Mouse (Mus musculus) gastrocnemius, adult 8-10 months (tissue): ENCODE data around the gene Agfg2. TPM values are rescaled to one million over a fixed set of nuclear protein-coding genes. Genes with fewer than 3 reads are reported as not detected.
"Not testable (repeated sequence)": the region's sequence is repeated elsewhere in the genome, so short reads cannot be mapped to it uniquely, and the experiment has no call there.

ENCODE experiments used
- DNase-seq, 2 experiments: peaks; one replicate each; pipeline ENCODE4 v3.0.0; 2022; ENCODE audit warnings: low spot score in 2 of 2
- total RNA-seq, 4 experiments: library from RNA; stranded (reverse); gene quantifications; 2 replicates each; pipeline ENCODE4 v1.2.4; 2022

Gene Agfg2
- 1 to 10 TPM; 2.4 to 4.4 (median 3.3) TPM for total RNA-seq

DNA sequence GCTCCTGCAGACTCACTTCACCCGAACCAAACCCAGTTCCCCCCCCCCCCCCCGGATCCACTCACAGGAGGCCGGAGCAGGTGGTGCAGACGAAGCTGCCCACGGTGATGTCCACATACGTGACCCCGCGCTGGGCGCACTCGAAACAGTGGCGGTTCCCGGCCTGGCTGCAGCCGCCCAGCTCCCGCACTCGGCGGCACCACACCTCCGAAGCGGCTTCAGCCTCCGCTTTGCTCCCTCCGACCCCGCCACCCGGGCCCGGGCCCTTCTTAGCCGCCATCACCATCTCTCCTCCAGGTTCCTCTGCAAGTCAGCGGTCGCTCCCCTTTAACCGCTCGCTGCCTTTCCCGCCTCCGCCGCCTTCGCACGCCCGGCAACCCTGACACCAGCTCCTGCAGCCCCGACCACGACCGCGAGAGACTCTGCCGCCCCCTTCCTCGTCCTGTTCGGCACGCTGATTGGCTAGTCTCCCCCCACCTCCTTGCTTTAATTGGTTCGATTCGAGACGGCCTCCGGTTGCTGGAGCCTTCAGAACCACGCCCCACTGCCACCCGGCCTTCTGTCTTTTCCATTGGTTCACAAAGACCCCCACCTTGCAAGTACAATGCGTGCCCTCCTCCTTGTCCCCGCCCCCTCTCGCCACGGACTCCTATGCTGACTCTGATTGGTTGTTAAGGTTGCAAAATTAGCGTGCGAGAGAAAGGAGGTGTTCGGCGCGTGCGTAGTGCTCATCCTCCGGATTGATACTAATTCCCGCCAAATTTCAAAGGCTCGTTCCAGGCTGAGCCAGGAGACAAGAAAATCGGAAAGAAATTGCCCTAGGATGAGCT lies at the start of gene Agfg2:
Agfg2 (minus strand) TSS at position 433 of the 830 bp plus-strand sequence.
- DNase-seq, result peak; percentile 95 to 97

DNA sequence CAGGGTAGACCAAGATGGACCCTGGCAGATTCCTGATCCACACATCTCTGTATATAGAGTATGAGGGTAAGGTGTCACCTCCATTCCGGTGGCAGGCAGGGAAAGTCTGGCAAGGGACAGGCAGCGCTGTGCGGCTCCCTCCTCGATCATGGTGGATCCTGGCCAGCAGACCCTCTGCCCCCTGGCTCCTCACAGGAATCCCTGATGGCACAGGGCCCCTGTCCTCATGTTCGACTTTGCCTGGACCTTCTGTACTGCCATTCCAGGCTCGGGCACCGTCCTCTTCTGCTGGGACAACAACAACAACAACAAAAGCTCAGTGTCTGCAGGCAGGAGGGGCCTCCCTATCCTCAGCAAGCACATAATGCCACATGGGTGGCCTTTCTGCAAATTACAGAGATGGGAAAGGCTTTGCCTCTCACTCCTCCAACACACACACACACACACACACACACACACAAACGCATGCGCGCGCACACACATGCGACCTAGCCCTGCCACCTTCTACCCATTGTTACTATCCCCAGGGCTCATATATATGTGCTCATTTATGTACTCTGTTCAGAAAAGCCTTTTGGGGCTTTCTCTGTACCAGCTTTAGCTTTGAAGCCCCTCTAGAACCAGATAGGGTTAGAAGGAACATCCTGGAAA lies 49.2 kb upstream of the Agfg2 start:
- DNase-seq, result no peak

DNA sequence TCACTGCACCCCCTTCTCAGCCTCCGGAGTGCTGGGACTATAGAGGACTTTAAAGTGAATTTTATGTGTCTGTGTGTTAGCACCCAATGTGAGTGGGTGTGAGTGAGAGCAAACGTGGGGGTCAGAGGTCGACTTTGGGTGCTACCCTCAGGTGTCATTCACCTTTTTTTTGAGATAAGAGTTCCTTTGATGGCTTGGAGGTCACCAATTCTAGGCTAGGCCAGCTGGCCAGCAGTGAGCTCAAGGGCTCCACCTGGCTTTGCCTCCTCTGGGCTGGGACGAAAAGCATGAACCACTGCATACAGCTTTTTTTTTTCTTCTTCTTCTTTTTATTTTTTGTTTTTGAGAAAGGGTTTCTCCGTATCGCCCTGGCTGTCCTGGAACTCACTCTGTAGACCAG lies 42.2 kb upstream of the Agfg2 start:
- DNase-seq, result no peak

DNA sequence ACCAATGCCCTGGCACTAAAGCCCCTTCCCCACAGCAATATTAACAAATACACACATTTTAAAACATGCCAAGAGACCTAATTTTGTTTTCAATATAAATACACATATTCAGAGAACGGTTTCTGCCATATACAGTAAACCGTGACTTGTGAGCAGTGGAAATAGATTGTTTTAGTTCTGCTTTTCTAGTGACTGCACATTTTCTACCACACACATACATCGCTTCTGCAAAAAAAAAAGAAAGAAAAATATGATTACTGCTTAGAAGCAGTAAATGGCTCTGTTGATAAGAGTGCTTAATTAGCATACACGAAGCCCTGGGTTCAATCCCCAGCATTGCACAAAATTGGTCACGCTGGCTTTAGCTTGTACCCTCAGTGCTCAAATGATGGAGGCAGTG lies 39.3 kb upstream of the Agfg2 start:
- DNase-seq, result no peak

DNA sequence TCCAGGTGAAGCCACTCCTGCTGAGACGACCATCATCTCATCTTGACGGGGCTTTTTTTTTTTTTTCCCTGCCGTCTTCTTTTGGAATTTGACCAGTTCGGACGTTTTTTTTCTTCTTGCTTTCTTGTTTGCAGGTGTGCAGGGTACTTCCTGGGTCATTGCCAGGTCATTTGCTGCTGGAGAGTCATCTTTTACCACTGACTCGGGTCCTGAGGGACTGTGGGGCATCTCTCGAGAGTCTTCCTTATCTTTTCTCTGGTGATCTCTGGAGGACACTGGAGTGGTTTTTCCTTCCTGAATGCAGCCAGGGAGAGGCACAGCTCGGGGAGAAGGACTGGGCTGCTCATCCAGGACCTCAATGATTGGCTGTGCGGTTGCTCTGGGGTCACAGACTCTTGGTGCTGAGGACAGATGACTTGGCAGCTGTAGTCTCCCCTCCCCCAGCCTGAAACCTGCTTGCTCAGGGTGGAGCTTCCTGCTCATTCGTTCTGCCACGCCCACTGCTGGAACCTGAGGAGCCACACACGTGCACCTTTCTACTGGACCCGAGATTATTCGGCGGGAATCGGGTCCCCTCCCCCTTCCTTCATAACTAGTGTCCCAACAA lies 36.1 kb upstream of the Agfg2 start:
- DNase-seq, result not testable (repeated sequence)

DNA sequence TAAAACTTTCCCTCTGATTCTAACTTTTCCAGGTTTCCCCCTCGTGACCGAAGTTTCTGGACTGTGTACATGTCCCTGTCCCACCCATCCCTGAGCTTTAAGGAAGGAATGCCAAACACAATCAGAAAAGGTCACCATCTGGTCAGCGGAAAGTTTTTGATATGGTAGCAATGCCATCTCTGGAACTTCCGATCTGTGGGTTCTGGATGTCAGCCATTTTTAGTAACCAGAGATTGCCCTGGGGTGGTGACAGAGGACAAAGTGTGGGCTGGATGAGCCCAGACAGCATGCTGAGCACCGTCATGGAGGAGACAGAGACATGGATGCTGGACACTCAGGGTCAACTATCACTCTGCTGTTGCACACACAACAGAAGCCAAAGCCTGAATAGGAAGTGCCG lies 34.6 kb upstream of the Agfg2 start:
- DNase-seq, result no peak

DNA sequence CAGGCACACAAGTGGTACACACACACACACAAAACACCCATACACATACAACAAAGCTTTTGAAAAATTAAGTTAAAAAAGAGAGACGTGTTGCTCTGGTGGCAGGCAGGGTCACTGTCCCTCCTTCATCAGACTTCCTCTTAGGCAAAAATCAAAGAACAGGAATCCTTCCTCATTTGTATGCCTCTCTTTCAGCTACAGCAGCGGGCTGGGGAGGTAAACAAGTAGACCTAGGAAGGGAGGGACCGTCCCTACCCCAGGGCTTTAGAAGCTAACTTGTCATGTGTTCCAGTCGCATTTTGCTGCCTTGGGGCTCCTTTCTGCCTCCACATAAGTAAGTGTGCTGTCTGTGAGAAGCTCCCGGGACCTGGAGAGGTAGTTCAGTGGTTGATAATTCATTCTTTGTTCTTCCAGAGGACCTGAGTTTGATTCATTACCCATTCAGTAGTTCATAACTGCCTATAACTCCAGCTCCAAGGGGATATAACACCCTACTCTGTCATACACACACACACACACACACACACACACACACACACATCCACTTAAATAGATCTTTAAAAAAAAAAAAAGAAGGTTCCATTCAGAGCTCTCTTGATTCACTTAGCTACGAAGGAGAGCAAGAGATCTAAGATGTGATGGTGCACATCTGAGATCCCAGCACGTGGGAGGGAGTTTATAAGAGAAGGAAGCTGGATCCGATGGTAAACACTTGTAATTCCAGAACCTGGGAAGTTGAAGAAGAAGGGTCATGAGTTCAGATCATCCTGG lies 33.7 kb upstream of the Agfg2 start:
- DNase-seq, result no peak

DNA sequence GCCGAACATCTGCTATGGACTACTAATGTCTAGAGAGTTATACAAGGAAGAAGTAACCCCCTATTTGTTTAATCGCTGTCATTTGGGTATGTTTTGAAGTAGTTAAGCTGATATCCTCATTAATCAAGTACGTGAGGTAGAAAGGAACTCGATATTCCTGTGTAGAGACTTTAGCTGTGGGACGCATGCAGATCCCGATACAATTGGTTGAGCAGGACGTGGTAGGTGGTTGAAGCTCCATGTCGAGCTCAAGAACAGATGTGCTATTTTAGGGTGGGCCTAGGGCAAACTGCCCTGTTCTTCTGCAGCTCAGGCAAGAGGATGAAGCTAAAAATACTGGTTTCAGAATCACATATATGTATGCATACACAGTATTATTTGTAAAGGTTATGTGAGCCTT lies 31.2 kb upstream of the Agfg2 start:
- no peak for DNase-seq

DNA sequence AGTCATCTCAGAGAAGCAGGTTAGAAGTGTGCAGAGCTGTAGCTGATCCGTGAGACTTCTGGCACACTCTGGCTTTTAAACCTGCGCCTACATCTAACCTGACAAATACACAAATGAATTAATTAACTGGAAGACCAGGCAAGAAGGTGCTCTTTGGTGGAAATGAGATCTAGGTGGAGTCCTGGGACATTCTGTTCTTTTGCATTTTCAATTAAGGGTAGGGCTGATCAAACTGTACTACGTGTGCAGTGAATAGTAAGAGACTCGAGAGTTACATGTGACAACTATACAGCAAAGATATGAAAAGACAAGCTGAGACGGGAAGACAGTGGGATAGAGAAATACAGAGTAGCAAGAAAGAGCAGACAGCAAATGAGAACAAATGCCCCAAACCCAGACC lies 28.9 kb upstream of the Agfg2 start:
- DNase-seq, result no peak

DNA sequence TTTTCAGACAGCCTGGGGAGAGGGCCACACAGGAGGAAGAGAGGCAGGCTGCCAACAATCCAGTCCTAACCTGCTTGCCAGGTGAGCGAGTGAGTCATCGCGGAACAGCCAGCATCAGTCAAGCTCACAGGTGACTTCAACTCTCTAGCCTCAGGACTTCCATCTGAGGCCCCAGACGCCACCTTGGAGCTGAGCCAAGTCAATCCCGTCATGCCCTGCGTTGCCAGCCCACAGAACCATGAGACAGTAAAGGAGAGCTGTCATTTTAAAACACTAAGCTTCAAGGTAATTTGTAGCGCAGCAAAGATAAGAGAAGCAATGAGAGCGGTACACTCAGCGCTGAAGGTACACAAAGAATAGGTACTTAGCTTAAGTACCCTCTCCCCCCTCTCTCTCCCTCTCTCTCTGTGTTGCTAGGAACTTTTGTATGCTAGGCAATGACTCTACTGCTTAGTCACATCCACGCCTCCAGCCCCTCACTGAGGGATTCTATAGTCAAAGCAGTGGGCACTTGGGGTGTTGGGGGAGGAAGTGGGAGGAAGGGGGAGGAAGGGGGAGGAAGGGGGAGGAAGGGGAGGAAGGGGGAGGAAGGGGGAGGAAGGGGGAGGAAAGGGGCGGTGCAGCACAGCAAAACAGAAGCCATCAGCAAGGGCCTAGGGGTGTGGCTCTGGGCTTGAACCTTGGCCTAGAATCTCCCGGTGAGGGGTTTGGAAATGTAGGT lies 22.5 kb upstream of the Agfg2 start:
- no peak for DNase-seq

DNA sequence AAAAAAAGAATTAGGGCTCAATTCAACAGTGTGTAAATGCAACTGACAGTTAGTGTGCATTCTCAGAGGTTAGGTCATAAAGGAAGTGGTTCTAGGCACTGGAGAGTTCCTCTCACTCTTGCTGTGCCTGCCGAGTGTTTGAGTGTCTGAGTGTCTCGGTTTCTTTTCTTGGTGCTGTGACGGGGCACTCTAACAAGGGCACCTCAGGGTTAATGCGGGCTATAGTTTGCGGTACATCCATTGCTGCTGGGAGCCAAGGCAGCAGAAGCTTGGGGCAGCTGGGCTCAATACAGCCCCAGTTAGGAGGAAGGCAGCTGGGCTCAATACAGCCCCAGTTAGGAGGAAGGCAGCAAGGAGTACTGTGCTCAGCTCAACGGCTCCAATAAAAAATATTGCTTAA lies 20.7 kb upstream of the Agfg2 start:
- DNase-seq, result no peak

DNA sequence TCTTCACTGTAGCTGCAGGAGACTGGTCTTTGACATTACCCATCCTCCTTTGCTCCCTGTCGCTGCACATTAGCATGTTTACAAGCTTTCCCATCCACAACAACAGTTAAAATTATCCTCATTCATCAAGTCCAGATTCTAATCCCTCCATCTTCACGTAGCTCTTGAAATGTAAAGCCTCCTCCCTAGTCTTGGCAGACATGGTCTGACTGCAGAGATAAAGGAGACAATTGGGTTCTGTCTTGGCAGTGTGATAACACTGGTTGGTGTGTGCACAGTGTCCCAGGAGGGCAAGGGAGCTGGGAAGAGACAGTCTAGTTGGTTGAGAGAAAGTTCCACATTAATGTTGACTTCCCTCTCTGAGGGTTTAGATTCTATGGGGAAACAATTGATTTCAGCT lies 15.3 kb upstream of the Agfg2 start:
- no peak for DNase-seq

DNA sequence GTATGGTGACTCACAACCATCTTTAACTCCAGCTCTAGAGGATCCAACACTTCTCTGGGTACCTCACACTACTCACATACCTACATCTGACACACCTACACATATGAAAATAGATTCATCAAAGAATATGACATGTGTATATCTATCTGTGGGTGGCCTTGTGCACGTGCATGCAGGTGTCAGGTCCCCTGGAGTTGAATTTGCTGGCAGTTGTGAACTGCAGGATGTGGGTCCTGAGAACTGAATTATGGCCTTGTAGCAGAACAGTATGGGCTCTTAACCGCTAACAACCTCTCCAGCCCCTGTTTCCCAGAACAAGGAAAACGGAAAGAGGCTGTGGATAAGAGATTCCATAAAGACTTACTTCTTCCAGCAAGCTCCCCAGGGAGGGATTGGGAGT lies 14.6 kb upstream of the Agfg2 start:
- DNase-seq, result no peak

DNA sequence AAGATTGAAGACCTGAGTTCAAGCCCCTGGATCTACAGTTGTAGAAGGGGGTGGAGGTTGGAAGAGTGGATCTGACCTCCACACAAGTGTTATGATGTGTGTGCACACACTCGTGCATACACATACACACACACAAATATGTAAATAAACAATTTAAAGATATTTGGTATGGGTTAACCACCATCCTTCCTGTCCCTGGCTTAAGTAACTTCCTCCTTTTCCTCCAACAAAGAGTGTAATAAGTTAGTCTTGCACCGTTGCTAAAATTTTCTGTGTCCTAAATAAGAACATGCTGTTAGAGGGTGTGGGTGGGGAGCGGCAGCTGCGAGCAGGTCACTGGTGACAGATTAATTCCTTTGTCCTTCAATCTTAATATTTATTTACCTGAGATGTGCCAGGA lies 11.4 kb upstream of the Agfg2 start:
- no peak for DNase-seq

DNA sequence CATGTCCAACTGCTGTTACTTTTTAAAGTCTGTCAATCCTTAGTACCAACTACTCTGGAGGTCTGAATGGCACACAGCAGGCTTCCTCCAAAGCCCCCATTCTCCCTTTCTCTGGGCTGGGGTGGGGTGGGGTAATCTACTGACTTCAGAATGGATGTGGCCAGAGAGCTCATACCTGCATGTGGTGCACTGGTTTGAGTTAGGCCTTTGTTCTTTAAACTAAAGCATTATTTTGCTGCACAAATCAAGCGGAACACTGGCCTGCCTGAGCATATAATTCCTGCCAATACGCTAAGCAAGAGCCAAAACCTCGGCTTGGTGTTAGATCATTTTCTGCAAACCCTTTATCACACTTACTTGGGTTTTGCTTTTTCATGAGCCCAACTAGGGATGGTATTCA lies 10.3 kb upstream of the Agfg2 start:
- DNase-seq, result no peak

DNA sequence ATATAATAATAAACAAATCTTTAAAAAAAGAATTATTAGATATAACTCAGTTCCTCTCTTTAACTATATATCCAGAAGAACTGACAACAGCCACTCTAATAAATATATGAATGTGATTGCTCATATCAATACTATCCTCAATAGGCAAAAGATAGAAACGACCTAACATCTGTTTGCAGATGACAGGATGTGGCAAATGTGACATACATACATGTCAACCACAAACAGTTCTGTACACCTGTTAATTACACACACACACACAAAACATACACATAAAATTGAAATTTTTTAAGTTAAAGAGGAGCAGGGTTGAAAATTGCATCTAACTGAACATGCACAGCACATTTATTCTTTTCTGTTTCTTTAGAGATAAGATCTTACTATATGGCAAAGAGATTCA lies 7.4 kb upstream of the Agfg2 start:
- no peak for DNase-seq

DNA sequence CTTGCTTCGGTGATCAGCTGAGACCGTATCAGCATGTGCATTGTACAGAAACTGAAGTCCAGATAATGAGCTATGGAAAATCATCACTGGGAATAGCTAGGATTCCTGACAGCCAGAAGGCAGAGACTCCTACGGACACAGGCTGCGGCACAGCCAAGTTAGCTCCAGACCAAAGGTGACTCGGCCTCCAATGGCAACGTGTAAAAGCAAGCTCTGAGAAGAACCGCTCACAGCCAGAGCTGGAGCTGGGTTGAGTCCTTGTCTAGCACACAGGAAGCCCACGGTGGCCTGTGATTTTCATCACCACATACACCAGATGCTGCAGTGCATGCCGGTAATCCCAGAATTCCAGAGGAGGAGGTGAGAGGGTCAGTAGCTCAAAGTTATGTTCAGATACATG lies 6.0 kb upstream of the Agfg2 start:
- DNase-seq, result no peak

DNA sequence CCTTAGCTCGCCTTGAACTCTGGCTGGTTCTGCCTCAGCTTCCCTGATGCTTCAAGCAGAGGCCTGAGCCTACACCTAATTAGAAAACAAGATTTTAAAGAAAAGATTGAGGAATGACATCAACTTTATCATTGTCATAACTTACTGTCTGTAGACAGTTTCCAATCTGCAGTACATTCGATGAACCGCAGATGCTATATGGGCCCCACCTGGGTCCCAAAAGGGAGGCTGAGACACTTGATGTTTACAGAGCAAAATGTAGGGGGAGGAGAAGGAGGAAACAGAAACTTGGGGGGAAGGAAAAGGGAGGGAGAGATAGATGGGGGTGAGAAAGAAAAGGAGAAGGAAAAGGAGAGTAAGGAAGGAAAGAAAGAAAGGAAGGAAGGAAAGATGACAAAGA lies 5.4 kb upstream of the Agfg2 start:
- DNase-seq, result no peak

DNA sequence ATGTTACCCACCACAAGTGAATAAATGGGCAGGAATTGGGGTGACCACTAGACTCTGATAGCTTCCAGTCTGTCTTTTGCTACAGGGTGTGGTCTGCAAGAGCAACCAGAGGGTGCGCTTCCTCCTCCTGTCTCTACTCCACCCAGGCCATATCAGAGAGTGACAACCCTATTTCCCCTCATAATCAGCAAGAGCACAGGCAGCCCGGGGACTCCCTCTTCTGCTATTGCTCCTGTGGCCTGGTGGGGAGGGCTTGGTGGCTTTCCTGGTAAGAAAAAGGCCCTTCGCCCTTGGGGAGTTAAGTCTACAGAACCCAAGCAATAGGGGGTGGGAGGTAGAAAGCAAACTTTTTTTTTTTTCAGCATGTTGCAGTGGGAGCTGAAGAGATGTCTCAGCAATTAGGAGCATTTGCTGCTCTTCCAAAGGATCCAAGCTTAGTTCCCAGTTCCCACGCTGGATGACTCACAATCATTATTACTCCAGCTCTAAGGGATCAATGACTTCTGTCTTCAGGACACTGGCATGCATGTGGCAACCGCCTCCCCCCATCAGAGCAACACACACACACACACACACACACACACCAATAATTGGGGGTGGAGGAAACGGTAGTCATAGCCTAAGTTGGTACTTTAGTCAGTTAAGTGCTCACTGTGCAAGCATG lies 1.7 kb upstream of the Agfg2 start:
- DNase-seq, result no peak

DNA sequence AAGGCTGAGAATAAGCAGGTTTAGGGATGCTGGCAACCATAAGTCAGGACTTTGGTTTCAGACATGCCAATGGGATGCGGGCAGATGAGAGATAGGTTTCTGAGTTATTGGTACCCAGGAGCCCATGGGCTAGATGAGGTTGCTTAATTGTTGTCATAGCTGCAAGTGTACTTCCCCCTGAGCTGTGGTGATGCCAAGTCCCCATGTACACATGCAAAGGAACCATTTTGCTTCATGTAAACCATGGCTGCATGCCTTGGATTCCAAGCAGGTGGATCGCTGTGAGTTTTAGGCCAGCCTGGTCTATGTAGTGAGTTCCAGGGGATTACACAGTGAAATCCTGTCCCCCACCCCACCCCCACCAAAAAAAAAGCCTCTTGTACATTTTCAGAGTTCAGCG lies 1.1 kb upstream of the Agfg2 start:
- DNase-seq, result no peak
